Mouse (Mus musculus): ENCODE data around the gene Acot7.

Gene Acot7

DNA sequence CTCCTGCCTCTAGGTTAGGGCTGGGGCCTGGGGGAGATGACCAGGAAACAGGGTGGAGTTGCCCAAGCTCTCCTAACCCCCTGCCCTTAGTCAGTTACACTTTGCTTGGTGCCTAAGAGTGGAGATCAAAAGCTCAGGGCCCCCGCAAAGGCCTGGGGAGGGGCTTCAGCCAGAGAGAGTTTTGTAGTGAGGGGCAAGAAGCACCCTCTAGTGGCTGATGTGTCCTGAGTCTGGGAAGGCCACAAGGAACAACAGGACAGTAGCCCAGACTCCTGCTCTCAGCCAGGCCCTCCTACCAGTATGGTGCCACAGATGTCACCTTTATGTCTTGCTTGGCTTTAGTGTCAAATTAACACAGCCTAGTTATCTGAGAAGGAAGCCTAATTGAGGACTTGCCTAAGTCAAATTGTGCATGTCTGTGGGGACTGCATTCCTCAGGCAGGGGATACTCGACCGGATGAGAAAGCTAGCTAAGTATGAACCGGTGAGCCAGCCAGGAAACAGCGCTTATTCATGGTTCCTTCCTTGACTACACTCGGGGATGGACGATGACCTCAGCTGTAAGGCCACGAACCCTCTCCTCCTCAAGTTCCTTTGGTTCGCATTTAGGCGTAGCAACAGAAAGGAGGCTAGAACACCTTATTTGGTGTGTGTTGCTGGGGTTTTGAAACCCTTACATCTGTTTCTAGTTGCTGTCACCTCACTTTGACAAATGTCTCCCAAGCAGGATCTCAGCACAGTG, 116.4 kb downstream of the Acot7 start:
- DNase-seq (ENCODE audit: low spot score in 2 of 2): no peak

- no peak for DNase-seq (ENCODE audit: low spot score in 2 of 2)
These were observed 118.0 kb downstream of the Acot7 start for GRCm38 (mm10) chr4:152295916-152296315.

DNA sequence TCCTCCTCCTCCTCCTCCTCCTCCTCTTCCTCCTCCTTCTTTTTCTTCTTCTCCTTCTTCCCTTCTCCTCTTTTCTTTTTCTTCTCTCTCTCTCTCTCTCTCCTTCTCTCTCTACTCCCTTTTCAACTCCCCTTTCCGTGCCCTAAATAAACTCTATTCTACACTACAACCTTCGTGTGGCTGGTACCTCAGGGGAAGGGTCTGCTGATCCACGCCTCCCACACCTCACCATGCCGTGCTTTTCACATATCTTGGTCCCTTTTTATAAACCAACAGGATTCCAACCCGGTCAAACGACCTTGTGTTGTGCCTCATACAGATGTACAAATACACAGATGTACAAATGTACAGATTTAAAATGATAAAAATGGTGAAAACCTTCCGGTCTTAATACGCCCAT, 118.4 kb downstream of the Acot7 start:
- no peak for DNase-seq (ENCODE audit: low spot score in 2 of 2)

- peak; percentile 99 to 100 for DNase-seq (ENCODE audit: low spot score in 2 of 2)
These were observed 119.2 kb downstream of the Acot7 start, which contains the start of gene Icmt for GRCm38 (mm10) chr4:152296874-152297861. Icmt (plus strand) TSS chr4:152297227.

DNA sequence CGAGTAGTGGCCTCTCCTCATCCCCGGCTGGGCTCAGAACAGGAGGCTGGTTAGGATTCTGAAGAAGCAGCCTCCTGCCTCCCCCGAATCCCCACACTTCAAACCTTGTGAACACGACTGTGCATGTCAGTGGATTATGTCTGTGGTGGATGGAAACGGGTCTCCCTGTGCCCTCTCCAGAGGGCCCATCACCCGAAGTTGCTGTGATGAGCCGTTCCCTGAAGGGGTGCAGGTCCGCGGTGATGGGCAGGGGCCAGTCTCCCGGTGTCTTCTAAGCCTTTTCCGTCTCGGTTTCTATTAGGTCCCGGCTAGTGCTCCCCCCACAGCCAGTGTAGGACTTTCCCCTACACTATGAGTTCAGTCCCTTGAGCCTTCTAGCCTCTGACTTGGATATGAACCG, 120.9 kb downstream of the Acot7 start:
- DNase-seq (ENCODE audit: low spot score in 2 of 2): no peak

GRCm38 (mm10) chr4:152300375-152300774, 122.4 kb downstream of the Acot7 start:
- DNase-seq (ENCODE audit: low spot score in 2 of 2): no peak

DNA sequence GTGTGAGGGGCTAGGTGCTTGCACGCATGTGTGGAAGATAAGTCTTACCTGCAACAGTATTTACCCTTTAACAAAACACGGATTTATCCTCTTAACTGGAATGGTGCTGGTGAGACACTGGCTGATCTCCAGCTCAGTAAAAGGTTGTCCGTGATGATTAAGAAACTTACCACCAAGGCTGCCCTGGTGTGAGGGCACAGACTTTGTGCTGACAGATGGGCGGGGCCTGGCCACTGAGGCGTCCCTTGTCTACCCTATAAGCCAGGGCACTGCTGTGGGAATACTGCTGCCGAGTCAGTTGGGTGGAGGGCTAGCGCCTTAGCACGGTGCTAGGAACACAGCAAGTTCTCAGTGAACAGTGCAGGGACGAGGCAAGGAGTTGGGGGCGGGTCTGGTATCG, 124.1 kb downstream of the Acot7 start:
- DNase-seq (ENCODE audit: low spot score in 2 of 2): no peak

- DNase-seq (ENCODE audit: low spot score in 2 of 2): no peak
These were observed 125.2 kb downstream of the Acot7 start for GRCm38 (mm10) chr4:152303172-152303571.

DNA sequence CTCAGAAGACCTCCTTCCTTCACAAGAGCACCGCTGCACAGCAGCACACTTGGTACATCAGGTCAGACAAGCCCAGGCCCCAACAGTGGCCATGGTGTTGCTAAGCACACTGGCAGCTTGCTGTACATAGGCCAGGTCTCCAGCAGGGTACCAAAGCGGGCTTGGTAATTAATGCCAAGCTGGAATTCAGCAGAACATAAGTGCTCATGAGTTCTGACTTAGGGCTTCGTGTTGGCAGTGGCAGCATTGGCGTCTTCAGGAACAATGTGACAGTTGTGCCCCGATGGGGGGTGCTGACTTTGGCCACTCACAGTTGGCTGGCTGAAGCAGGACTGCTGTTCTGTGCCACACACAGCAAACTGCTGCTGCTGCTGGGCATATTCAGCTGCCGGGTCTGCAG, 126.8 kb downstream of the Acot7 start:
- no peak for DNase-seq (ENCODE audit: low spot score in 2 of 2)

GRCm38 (mm10) chr4:152305991-152306390, 128.1 kb downstream of the Acot7 start:
- DNase-seq (ENCODE audit: low spot score in 2 of 2): no peak

DNA sequence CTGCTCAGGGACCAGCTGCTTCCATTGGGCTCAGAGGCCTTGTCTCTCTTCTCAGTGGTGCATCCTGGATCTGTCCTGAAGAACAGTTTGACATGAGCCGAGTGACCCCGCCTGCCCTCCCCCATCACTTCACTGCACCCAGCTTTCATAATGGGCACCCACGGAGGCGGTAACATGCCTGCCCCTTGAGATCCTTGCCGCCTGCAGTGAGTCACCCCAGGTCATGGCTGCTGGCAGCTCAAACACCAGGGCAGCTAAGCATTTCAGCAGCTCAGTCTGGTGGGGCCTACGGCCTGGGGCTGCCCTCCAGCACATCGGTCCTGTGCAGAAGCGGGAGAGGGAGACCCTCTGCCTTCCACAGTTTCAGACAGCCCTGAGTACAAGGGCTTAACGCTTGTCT, 129.6 kb downstream of the Acot7 start:
- no peak for DNase-seq (ENCODE audit: low spot score in 2 of 2)

- no peak for DNase-seq (ENCODE audit: low spot score in 2 of 2)
These were observed 134.3 kb downstream of the Acot7 start for GRCm38 (mm10) chr4:152312186-152312585.

GRCm38 (mm10) chr4:152313211-152313632, 135.3 kb downstream of the Acot7 start:
- no peak for DNase-seq (ENCODE audit: low spot score in 2 of 2)

DNA sequence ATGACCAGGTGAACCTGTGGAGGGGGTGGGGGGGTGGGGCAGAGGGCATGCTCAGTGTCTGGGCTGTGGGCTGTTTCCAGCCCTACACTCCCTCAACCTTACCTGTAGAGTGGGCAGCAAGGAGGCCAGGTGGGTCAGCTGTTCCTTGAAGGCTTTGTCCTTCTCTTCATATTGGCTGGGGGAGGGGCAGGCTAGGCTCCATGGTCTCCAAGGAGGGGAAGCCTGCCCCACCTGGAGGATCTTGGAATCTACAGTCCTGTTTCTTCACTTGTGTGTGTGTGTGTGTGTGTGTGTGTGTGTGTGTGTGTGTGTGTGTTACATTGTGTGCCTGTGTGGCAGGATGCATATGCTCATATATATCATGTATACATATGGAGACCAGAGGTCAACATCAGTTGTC, 136.0 kb downstream of the Acot7 start:
- no peak for DNase-seq (ENCODE audit: low spot score in 2 of 2)

DNA sequence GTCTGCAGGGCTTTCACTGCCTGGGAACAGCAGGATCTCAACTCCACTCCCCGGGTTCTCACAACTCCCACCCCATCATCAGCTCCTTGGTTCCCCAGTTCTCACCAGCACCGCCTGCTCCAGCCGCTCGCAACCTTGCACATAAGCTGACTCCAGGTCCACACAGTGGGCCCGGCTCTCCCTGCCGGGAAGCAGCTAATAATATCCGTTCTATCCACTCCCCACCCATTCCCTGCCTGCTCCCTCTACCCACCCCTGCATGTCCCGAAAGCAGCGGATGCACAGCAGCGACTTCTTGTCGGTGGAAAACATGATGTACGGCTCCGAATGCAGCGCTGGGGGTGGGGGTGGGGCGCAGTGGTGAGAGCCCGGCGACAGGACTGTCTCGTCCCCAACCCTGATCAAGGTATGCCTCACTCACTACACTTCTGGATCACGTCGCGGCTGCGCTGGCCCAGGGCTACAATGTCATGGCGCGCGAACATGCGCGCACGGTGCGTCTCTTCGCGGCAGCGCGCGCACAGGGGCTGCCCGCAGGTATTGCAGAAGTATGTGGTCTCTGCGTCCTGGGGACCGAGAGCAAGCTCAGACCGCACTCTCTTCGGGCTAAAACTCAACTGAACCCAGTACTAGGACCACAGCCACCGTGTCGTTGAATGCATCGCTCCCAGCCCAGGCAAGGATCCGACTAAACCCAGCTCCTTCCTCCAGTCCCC, 137.7 kb downstream of the Acot7 start:
- DNase-seq (ENCODE audit: low spot score in 2 of 2): no peak

- DNase-seq (ENCODE audit: low spot score in 2 of 2): no peak
These were observed 139.7 kb downstream of the Acot7 start for GRCm38 (mm10) chr4:152317631-152318033.

DNA sequence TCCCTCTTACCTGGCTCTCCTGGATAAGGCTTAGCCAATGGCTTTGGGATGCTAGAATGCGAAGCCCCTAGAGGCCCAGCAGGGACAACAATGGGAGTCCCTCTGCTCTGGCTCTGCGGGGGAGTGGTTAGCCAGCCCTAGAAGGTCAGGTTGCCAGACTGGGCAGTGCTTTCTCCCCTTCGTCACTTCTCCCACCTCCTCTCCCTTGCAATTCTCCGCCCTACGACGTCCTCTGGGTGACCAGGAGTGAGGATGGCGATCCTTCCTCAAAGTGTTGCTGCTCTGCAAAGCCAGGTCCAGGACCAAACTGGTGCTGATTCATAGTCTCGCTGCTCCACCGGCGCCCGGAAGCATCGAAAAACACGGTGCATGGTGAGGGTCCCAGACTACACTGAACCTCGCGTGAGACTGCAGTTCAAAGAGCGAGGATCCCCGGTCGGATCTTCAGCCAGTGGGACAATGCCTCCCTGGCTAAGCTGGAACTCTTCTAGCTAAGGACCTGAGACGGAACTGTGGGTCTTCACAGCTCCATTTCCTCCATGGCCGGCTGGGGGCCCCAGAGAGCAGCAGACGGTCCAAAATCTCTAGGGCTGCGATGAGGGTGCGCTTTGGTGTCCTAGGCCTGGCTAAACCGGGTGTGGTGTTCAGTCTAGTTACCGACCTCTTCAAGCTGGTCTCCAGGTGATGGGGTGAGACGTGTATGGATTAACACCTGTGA, 140.7 kb downstream of the Acot7 start, which contains the start of gene Rnf207:
Gene Rnf207 (minus strand): TSS at position 477 of the 718 bp plus-strand sequence.
- DNase-seq (ENCODE audit: low spot score in 2 of 2): peak in 1 of 2 experiments; percentile 74

Measured in spleen, postnatal 10 days (tissue).